Mouse (Mus musculus) spleen, adult 2 months (tissue): ENCODE measurements around the gene Tra2a. TPM values are rescaled to one million over a fixed set of nuclear protein-coding genes. Genes with fewer than 3 reads are reported as not detected.

ENCODE experiments used
- DNase-seq, 2 experiments: peaks; one replicate each; pipeline versions ENCODE4 v3.0.0 to v3.0.0-alpha.2; 2012 to 2021; ENCODE audit warnings: low spot score in 2 of 2, low read depth in 1 of 2
- H3K27ac ChIP-seq: fragments of 200-500 bp; 2 replicates; pipeline ENCODE4 v1.5.1; 2012; ENCODE audit warnings: low read length, inconsistent platforms; ENCODE audit not compliant: insufficient read depth
- H3K27me3 ChIP-seq: fragments of 200-500 bp; 2 replicates; pipeline ENCODE4 v1.6.1; 2012; ENCODE audit warnings: mild to moderate bottlenecking, moderate library complexity, low read length, inconsistent platforms; ENCODE audit not compliant: control insufficient read depth, insufficient read depth
- H3K36me3 ChIP-seq: fragments of 200-500 bp; 2 replicates; pipeline ENCODE4 v1.6.1; 2012; ENCODE audit warnings: mild to moderate bottlenecking, low read length, inconsistent platforms; ENCODE audit not compliant: control insufficient read depth, insufficient read depth
- H3K4me1 ChIP-seq: fragments of 200-500 bp; 2 replicates; pipeline ENCODE4 v1.6.1; 2011; ENCODE audit warnings: inconsistent platforms; ENCODE audit not compliant: control insufficient read depth, insufficient read depth, insufficient read length
- H3K4me3 ChIP-seq: fragments of 200-500 bp; 2 replicates; pipeline ENCODE4 v1.5.1; 2011; ENCODE audit warnings: mild to moderate bottlenecking, inconsistent platforms; ENCODE audit not compliant: insufficient read depth, insufficient read length; ENCODE audit errors: extremely low read depth
- CTCF ChIP-seq: fragments of 200-500 bp; IDR thresholded peaks from 2 replicates; pipeline ENCODE4 v1.5.1; 2011; ENCODE audit warnings: mild to moderate bottlenecking, inconsistent platforms; ENCODE audit not compliant: insufficient read depth, insufficient read length, insufficient replicate concordance; ENCODE audit errors: extremely low read depth
- POLR2A ChIP-seq: fragments of 200-500 bp; IDR thresholded peaks from 2 replicates; pipeline ENCODE4 v1.6.1; 2011; ENCODE audit warnings: low read depth, low read length, inconsistent platforms
- WGBS: fragments of 180-500 bp; shearing (Covaris S2); methylation state at CpG from one replicate; pipeline ENCODE4 v1.1.7; 2018; 5-methylcytosine and 5-hydroxymethylcytosine counted together
- polyA plus RNA-seq: library from polyadenylated mRNA; depleted of rRNA; stranded (reverse); fragments of >200 nt; gene quantifications from 2 replicates; pipeline ENCODE4 v1.2.3, GENCODE M21; 2012; rRNA removed

Gene Tra2a
- polyA plus RNA-seq: 25.8 and 27.3 TPM in 2 replicates

GRCm38 (mm10) chr6:49263847-49264243, at the start of gene Tra2a:
Gene Tra2a (minus strand): TSS chr6:49264033.
- WGBS: under 1% methylated on average over 39 of the region's 39 CpGs
- Histone ChIP-seq H3K27ac (peak within 1 kb of the TSS; percentile 97), H3K27me3 (no peaks in the 10 kb centered on the region)

GRCm38 (mm10) chr6:49298286-49298685, 34.5 kb upstream of the Tra2a start:
- Histone ChIP-seq H3K36me3 (no peaks in the 10 kb centered on the region), H3K27me3 (no peaks in the 10 kb centered on the region)
- TF ChIP-seq POLR2A (no peak), CTCF (no peak)

More at GRCm38 (mm10) chr6:49263847-49264243, at the start of gene Tra2a:
- TF ChIP-seq CTCF: no peak
- TF ChIP-seq POLR2A: peak; percentile 95
- Histone ChIP-seq H3K4me3 (peak within 1 kb of the TSS; percentile 96), H3K4me1 (peaks cover 9% of the 10 kb centered on the region), H3K36me3 (no peaks in the 10 kb centered on the region)
- peak; percentile 89 to 96 for DNase-seq

GRCm38 (mm10) chr6:49282122-49282521, 18.3 kb upstream of the Tra2a start:
- no peaks in the 10 kb centered on the region for H3K4me1 ChIP-seq
- 92% methylated on average over 1 of the region's 1 CpGs for WGBS
- H3K4me3 ChIP-seq: no peak overlapping the region
- no peaks in the 10 kb centered on the region for H3K36me3 ChIP-seq
- DNase-seq: no peak
- TF ChIP-seq CTCF: no peak
- TF ChIP-seq POLR2A: no peak
- no peak overlapping the region for H3K27ac ChIP-seq
- H3K27me3 ChIP-seq: no peaks in the 10 kb centered on the region

More at GRCm38 (mm10) chr6:49298286-49298685, 34.5 kb upstream of the Tra2a start:
- Histone ChIP-seq H3K4me3 (no peak overlapping the region), H3K27ac (no peak overlapping the region), H3K4me1 (no peaks in the 10 kb centered on the region)
- no peak for DNase-seq

- 72% methylated on average over 1 of the region's 1 CpGs for WGBS
- Histone ChIP-seq H3K4me3 (no peak overlapping the region), H3K27ac (no peak overlapping the region), H3K36me3 (no peaks in the 10 kb centered on the region), H3K27me3 (no peaks in the 10 kb centered on the region), H3K4me1 (no peaks in the 10 kb centered on the region)
- TF ChIP-seq POLR2A: no peak
- TF ChIP-seq CTCF: no peak
- no peak for DNase-seq
Observed at GRCm38 (mm10) chr6:49280942-49281341, 17.1 kb upstream of the Tra2a start.

- no peak for DNase-seq
- WGBS: 88% methylated on average over 7 of the region's 7 CpGs
- TF ChIP-seq CTCF (no peak), POLR2A (no peak)
Observed at GRCm38 (mm10) chr6:49275296-49275695, 11.5 kb upstream of the Tra2a start.

GRCm38 (mm10) chr6:49274416-49275091, 10.7 kb upstream of the Tra2a start:
- DNase-seq: no peak
- Histone ChIP-seq H3K27me3 (no peaks in the 10 kb centered on the region; the same call in 1 of the 2 replicates), H3K4me1 (no peaks in the 10 kb centered on the region), H3K4me3 (no peak overlapping the region), H3K27ac (no peak overlapping the region), H3K36me3 (no peaks in the 10 kb centered on the region)
- 84% methylated on average over 9 of the region's 9 CpGs for WGBS
- TF ChIP-seq POLR2A: no peak
- TF ChIP-seq CTCF: no peak

More at GRCm38 (mm10) chr6:49275296-49275695, 11.5 kb upstream of the Tra2a start:
- Histone ChIP-seq H3K27ac (no peak overlapping the region), H3K4me1 (no peaks in the 10 kb centered on the region), H3K27me3 (no peaks in the 10 kb centered on the region; the same call in 1 of the 2 replicates), H3K36me3 (no peaks in the 10 kb centered on the region), H3K4me3 (no peak overlapping the region)

- 83% methylated on average over 4 of the region's 4 CpGs for WGBS
- TF ChIP-seq CTCF: no peak
- no peak for TF ChIP-seq POLR2A
- Histone ChIP-seq H3K27me3 (no peaks in the 10 kb centered on the region; the same call in 1 of the 2 replicates), H3K4me1 (no peaks in the 10 kb centered on the region), H3K4me3 (no peak overlapping the region), H3K36me3 (no peaks in the 10 kb centered on the region), H3K27ac (no peak overlapping the region)
- no peak for DNase-seq
Observed at GRCm38 (mm10) chr6:49273934-49274333, 10.1 kb upstream of the Tra2a start.
